Mouse (Mus musculus) cerebellum, adult 11-12 months (tissue): Measurements from ENCODE around the gene Cgrrf1.
"Not testable (repeated sequence)": the region's sequence is repeated elsewhere in the genome, so short reads cannot be mapped to it uniquely, and the experiment has no call there.

Source experiments
- DNase-seq: peaks from one replicate; pipeline ENCODE4 v3.0.0; 2022

Cgrrf1 gene

DNA sequence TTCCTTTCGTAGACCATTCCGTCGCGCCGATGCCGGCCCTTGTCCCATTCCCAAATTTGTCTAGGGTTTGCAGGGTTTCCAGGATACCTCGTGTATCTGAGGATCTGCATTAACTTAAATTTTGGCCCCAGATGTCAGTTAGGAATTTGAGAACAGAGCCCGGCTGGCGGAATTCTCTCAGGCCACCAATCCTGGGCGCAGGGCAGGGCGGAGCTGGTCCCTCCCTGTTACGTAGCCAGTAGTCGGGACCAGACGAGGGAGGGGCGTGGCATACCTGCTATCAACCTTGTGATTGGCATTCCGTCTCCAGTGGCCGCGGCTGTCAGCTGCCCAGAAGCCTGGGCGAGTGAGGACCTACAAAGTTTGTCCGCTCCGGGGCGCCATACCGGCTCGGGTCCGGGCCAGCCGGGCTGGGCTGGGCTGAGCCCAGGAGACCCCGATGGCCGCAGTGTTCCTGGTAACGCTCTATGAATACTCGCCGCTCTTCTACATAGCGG is at the start of gene Cgrrf1:
Cgrrf1 (plus strand) TSS at position 289 of the 497 bp plus-strand sequence.
- DNase-seq = peak; percentile 98

- DNase-seq = no peak
Observed at GRCm38 (mm10) chr14:46782187-46782828, 49.6 kb upstream of the Cgrrf1 start.

DNA sequence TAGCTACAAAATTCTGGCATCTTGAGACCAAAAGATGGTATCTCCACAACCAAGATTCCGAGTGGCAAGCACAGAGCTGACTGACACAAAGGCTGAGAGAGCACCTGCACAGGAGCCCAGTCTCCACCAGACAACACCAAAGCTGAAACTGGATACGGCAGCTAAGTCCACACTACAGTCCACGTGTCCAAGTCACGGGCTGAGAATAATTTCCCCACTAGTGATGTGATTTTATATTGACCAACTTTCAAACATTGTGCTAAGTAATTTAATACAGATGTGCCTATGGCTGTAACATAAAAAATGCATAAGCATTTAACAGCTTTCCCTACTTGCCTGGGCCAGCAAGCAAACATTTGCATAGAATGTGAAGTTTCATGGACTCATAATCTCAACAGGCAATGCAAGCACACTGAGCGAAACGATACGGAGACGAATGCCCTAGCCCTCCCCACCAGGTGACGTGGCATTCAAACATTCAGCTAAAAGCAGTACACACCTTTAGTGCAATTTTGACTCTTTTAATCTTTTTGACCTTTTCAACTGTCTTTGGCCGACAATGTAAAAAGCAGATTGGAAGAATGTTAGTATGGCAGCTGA is 48.5 kb upstream of the Cgrrf1 start:
- DNase-seq = no peak

DNA sequence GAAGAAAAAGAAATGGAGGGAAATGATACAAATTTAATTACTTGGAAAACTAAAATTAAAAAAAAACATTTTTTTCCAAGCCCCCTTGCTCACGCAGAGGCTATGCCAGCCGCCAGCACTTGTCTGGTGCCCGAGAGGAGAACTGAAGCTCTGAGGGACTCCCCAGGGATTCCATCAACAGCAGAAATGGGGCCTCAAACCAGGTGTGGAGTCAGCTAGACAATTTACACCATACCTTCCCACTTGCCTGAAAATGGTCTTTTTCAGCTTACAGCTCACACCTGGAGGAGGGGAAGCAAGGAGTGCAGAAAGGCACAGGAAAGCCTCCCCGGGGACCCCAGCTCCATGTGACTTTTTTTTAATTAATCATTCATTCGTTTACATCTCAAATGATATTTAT is 46.7 kb upstream of the Cgrrf1 start:
- DNase-seq = no peak

- DNase-seq = no peak
Observed at GRCm38 (mm10) chr14:46787454-46787786, 44.5 kb upstream of the Cgrrf1 start.

DNA sequence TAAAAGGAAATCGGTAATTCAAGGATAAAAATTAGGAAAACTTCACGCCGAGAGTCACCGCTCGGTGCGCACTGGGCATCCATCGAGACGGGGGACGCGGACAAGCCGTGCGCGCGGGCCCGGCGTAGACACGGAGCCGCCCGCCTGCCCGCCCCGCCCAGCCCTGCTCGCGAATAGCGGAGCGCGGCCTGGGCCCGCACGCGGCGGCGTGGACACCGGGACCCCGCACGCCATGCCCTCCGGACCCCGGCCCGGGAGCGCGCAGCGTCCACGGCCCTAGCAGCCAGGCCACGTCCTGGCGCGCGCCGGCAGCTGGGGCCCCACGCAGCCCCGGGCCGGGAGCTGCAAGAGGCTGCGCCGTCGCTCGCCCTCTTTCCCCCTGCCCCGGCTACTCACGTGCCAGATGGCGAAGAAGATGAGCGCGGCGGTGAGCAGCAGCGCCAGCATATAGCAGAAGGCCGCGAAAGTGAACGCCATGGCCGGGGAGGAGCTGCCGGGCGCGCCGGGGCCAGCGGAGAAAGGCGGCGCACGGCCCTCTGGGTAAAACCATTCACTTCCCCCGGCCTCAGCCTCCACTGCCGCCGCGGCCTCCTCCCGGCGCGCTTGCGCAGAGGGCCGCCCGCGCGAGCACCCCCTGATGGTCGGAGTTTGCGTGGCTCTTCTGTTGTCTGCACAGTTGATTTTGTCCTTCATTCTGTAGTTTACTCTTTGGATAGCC is 44.0 kb upstream of the Cgrrf1 start, which contains the start of gene Cnih1:
Cnih1 (minus strand) TSS at position 625 of the 718 bp plus-strand sequence.
- peak; percentile 88 for DNase-seq

DNA sequence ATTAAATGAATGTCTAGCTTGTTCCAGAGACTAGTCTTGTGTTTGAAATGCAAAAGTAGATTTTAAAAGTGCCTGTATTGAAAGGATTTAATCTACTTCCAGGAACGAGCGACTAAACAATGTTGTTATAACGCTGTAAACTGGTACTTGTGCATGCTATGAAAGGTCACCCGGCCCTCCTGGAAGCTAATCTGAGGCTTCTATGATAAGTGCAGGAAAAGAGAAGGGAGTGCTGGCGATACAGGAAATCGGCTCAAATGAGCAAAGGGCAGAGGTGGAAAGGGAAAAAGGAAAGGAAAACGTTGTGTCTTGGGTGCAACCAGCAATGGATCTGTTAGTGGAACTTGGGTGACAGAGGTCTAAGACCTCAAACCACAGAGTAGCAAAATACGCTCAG is 43.4 kb upstream of the Cgrrf1 start:
- peak; percentile 16 for DNase-seq

DNA sequence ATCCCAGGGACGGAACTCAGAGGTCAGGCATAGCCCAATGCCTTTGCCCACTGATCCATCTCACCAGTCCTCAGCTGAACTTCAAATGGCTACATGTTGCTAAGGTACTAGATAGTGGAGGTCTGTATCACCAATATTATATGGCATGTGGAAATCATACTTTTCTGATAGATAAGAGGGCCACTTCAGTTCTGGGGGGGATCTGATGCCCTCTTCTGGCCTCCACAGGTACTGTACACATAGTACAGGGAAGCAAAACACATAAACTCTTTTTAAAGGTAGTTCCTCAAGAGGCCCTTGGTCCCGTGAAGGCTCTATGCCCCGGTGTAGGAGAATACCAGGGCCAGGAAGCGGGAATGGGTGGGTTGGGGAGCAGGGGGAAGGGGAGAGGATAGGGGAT is 41.6 kb upstream of the Cgrrf1 start:
- DNase-seq = no peak

DNA sequence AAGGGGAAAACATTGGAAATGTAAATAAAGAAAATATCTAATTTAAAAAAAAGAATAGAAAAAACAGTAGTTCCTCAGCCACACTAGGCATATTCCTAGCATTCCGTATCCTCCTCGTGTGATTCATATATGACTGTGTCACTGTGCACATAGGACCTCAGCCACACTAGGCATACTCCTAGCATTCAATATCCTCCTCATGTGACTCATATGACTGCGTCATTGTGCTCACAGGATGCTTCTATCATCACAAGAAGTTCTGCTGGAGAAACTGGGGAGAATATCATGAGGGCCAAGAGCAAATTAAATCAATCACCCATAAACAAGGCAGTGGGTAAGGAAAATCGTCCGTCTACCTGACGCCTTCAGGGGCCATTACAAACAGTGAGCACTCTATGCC is 41.2 kb upstream of the Cgrrf1 start:
- no peak for DNase-seq

DNA sequence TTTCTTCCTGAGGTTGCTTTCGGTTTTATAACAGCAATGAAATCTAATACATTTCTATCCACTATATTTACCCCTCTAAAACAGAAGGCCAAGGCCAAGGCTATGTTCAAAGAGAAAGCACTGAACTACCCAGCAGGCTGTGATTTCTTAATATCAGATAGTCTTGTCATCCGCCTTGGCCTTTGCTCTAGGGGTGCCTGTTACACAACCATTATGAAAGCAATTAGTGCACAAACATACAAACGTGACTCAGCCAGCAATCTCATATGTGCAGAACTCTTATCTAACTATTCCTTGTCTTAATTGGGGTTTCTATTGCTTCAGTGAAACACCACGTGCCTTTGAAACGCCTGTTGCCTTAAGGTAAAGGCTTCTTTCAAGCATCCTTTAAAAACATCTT is 37.8 kb upstream of the Cgrrf1 start:
- no peak for DNase-seq

GRCm38 (mm10) chr14:46800684-46801345 is 31.1 kb upstream of the Cgrrf1 start:
- DNase-seq = no peak

DNA sequence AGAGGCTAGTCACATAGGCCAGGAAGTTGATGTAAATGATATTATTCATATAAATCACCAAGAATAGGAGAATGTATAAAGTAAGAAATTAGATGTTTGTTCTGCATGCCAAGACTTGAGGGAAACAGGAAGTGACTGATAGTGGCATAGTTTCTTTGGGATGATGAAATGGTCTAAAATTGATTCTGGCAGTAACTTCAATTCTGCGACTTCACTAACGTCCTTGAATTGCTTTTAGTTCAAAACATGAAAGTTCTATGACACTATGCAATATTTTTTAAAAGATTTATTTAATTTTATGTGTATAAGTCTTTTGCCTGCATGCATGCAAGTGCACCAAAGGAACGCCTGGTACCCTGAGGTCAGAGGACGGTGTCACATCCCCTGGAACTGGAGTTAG is 28.7 kb upstream of the Cgrrf1 start:
- no peak for DNase-seq

DNA sequence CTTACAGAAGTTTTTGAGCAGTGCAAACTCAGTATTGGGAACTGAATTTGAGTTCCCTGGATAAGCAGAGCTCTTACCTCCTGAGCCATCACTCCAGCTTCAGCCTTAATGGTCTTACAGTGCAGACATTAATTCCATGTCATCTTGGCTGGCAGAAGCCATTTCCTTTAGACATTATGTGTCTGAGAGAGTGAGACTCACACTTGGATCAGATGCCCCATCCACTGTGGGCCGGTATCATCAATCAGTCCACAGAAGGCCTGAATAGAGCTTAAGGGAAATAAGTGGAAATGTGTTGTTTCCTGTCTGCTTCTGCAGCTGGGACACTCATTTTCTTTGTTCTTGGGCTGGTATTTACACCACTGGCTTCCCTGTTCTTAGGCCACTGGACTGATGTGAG is 28.1 kb upstream of the Cgrrf1 start:
- no peak for DNase-seq

DNA sequence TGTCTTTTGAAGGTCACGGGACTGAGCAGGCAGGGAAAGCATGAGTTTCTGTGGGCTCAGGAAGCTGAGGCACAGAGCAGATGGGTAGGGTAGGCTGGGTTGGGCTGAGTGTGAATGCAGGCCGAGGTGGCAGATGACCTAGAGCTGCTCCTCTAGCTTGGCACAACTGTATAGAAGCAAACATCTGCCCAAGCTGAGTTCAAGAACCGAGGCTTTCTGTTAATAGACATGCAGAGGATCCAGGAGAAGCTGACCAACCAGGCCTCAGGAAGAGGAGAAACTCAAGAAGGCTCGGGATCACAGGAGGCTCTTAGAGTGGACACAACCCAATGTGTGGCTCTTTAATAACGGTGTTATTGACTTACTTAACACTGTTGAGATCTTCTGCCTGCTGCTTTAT is 25.7 kb upstream of the Cgrrf1 start:
- no peak for DNase-seq

DNA sequence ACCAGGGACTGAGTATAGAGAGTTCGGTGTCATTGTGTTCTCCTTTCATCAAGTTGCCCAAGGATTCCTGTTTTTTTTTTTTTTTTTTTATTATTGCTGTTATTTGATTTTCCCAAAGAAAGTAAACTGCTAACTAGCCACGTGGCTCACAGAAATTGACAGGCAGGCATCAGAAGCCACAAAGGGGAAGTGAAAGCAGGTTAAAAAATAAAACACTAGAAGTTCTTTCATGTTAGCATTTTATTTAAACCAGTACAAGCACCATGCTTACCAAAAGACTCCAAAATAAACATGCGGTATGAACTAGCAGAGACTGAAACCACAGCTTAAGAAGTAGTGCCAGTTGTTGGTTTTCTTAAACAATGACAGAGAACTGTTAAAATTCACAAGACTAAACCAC is 24.0 kb upstream of the Cgrrf1 start:
- DNase-seq = no peak

DNA sequence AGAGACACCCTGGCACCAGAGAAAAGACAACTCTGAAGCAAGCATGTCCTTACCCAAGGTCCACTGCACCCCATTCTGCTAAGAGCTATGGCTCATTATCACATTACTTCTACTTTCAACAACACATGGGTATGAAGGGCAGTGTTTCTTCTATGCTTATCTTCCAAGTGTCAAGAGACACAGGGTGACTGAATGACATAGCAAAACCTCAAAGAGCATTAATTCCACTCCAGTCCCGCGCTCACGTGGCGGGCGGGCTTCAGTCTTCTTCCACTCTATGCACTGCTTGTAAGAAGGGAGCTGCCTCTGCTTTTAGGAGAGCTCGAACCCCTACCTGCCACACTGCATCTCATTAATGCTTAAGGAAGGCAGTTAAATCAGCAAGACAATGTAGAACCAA is 16.3 kb upstream of the Cgrrf1 start:
- DNase-seq = no peak

- DNase-seq = no peak
Observed at GRCm38 (mm10) chr14:46816916-46817622, 14.9 kb upstream of the Cgrrf1 start.

DNA sequence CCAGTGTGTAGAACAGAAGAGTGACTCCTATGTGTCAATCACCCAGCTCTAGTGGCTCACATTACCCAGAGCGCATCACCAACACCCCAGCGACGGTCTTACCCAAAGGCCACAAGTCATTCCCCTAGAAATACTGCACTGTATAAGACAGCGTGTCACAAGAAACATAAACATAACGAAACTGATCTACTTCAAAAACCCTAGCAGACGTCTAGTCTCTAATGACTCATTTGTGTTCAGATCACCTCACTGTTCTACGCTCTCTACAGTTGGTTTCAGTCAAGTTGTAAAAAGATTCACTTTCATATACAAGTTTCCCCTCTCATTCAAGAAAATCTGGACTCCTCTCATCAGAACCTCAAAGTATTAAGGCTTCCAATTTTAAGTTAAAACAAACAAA is 13.2 kb upstream of the Cgrrf1 start:
- no peak for DNase-seq

DNA sequence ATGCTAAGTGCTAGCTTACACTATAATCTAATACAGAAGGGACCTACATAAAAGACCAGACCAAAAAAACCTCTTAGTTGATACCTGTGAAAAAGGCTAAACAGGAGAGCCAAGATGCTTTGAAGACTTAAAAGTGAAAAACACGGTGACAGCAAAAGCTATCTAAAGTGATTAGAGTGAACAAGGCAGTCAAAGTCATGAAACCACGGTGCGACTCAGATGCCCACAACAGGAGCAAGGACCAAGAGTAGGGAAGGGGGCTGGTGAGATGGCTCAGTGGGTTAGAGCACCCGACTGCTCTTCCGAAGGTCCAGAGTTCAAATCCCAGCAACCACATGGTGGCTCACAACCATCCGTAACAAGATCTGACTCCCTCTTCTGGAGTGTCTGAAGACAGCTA is 12.0 kb upstream of the Cgrrf1 start:
- not testable (repeated sequence) for DNase-seq

DNA sequence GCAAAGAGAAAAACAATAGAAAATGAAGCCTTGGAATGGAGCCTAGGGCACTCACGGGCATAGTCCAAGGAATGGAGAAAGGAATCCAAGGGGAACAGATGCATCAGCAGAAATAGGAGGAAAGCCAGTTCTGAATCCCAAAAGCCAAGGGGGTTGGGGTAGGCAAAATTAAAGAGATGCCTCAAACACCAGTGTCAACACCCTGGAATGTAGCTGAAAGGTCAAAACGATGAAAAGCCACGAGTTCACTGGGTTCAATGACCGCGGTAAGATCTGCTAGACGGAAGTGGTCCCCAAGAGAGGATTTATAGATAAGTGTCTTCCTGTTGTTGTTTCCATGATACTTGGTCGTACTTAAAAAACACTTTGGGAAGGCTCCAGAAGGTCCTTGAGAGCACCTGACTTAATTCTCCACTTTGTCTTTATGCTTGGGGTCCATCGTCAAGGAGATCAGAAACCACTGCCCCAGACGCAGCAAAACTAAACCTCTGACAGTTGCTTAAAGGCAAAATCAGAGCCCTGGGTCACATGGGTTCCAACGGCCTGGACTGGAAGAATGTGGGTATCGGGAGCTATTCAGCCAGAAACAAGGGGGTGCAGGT is 10.6 kb upstream of the Cgrrf1 start:
- peak; percentile 35 for DNase-seq

- DNase-seq = peak; percentile 95
Observed at GRCm38 (mm10) chr14:46821873-46822716, 9.8 kb upstream of the Cgrrf1 start, which contains the start of gene Gmfb. TSS of gene Gmfb (minus strand) at chr14:46822242.

DNA sequence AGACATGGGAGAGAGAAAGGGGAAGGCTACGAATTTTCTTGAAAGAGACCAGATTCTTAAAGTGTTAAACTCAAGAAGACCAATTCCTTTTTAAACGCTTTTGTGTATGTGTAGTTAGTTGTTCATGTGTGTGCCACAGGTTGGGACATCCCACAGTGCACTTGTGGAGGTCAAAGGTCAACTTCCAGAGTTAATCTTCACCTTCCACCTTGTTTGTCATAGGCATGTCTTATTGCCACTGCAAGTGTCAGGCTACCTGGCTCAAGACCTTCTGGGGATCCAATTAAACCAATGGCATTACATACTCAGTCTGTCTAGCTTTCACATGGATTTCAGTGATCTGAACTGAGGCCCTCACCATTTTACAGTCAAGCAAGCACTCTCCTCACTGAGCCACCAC is 7.9 kb upstream of the Cgrrf1 start:
- no peak for DNase-seq
